Mouse (Mus musculus): ENCODE results near the gene Rps15. TPM values are rescaled to one million over a fixed set of nuclear protein-coding genes. Genes with fewer than 3 reads are reported as not detected.

Rps15 gene
- polyA plus RNA-seq, 1 experiment from 2014 or later, result 583 TPM

- no peaks in the 10 kb centered on the region for H3K9me3 ChIP-seq
- H3K4me2 ChIP-seq, result peak overlapping the region; percentile 98
- peak overlapping the region; percentile 69 for H3K4me3 ChIP-seq
- H3K4me1 ChIP-seq (replicated peaks), result peaks cover 89% of the 10 kb centered on the region
- ATAC-seq (ENCODE audit: low FRiP score), result peak; percentile 72
- WGBS, result 2% methylated on average over 26 of the region's 26 CpGs
- peak overlapping the region; percentile 99 for H3K9ac ChIP-seq
- peaks cover 33% of the 10 kb centered on the region for H3K36me3 ChIP-seq
- H3K27me3 ChIP-seq, result no peaks in the 10 kb centered on the region
- H3K27ac ChIP-seq, result peak overlapping the region; percentile 97
Observed at GRCm38 (mm10) chr10:80298571-80299281, 6.5 kb downstream of the Rps15 start.

- Histone ChIP-seq H3K4me3 (peak overlapping the region; percentile 69), H3K27me3 (no peaks in the 10 kb centered on the region), H3K4me1 (replicated peaks) (peaks cover 89% of the 10 kb centered on the region), H3K4me2 (peak overlapping the region; percentile 98), H3K9me3 (no peaks in the 10 kb centered on the region), H3K36me3 (peaks cover 33% of the 10 kb centered on the region), H3K9ac (peak overlapping the region; percentile 99), H3K27ac (peak overlapping the region; percentile 97)
- ATAC-seq (ENCODE audit: low FRiP score), result no peak
- WGBS, result 6% methylated on average over 12 of the region's 15 CpGs
Observed at GRCm38 (mm10) chr10:80299301-80299700, 7.0 kb downstream of the Rps15 start.

GRCm38 (mm10) chr10:80299824-80300223, 7.6 kb downstream of the Rps15 start:
- Histone ChIP-seq H3K27ac (peak overlapping the region; percentile 97), H3K36me3 (peaks cover 33% of the 10 kb centered on the region), H3K9ac (peak overlapping the region; percentile 99), H3K27me3 (no peaks in the 10 kb centered on the region), H3K4me3 (peak overlapping the region; percentile 69), H3K4me2 (peak overlapping the region; percentile 98), H3K4me1 (replicated peaks) (peaks cover 89% of the 10 kb centered on the region), H3K9me3 (no peaks in the 10 kb centered on the region)
- no peak for ATAC-seq (ENCODE audit: low FRiP score)
- 30% methylated on average over 10 of the region's 10 CpGs for WGBS

- Histone ChIP-seq H3K9me3 (no peaks in the 10 kb centered on the region), H3K27ac (peak overlapping the region; percentile 97), H3K9ac (peak overlapping the region; percentile 99), H3K4me2 (peak overlapping the region; percentile 98), H3K36me3 (peaks cover 39% of the 10 kb centered on the region), H3K4me1 (replicated peaks) (peaks cover 89% of the 10 kb centered on the region), H3K4me3 (peak overlapping the region; percentile 69), H3K27me3 (no peaks in the 10 kb centered on the region)
- peak; percentile 85 for ATAC-seq (ENCODE audit: low FRiP score)
- WGBS, result 6% methylated on average over 11 of the region's 11 CpGs
Observed at GRCm38 (mm10) chr10:80300672-80301181, 8.5 kb downstream of the Rps15 start.

- Histone ChIP-seq H3K27me3 (no peaks in the 10 kb centered on the region), H3K9ac (peak overlapping the region; percentile 99), H3K36me3 (peaks cover 46% of the 10 kb centered on the region), H3K27ac (peak overlapping the region; percentile 97), H3K4me3 (peak overlapping the region; percentile 69), H3K4me2 (peak overlapping the region; percentile 98), H3K4me1 (replicated peaks) (peaks cover 89% of the 10 kb centered on the region), H3K9me3 (no peaks in the 10 kb centered on the region)
- ATAC-seq (ENCODE audit: low FRiP score), result peak; percentile 15; the same call in 1 of the 2 replicates
- 55% methylated on average over 10 of the region's 10 CpGs for WGBS
Observed at GRCm38 (mm10) chr10:80301256-80302081, 9.2 kb downstream of the Rps15 start.

GRCm38 (mm10) chr10:80302082-80302355, 9.8 kb downstream of the Rps15 start:
- Histone ChIP-seq H3K4me2 (peak overlapping the region; percentile 98), H3K9ac (peak overlapping the region; percentile 99), H3K4me1 (replicated peaks) (peaks cover 86% of the 10 kb centered on the region), H3K27ac (peak overlapping the region; percentile 97), H3K36me3 (peaks cover 52% of the 10 kb centered on the region), H3K4me3 (peak overlapping the region; percentile 69), H3K27me3 (no peaks in the 10 kb centered on the region), H3K9me3 (no peaks in the 10 kb centered on the region)
- ATAC-seq (ENCODE audit: low FRiP score), result no peak
- 44% methylated on average over 5 of the region's 5 CpGs for WGBS

GRCm38 (mm10) chr10:80302471-80302881, 10.2 kb downstream of the Rps15 start:
- no peak; the same call in 1 of the 2 replicates for ATAC-seq (ENCODE audit: low FRiP score)
- 6% methylated on average over 9 of the region's 9 CpGs for WGBS
- Histone ChIP-seq H3K4me3 (peak overlapping the region; percentile 69), H3K36me3 (peaks cover 56% of the 10 kb centered on the region), H3K27me3 (no peaks in the 10 kb centered on the region), H3K4me2 (peak overlapping the region; percentile 98), H3K9me3 (no peaks in the 10 kb centered on the region), H3K9ac (peak overlapping the region; percentile 99), H3K4me1 (replicated peaks) (peaks cover 86% of the 10 kb centered on the region), H3K27ac (peak overlapping the region; percentile 97)

GRCm38 (mm10) chr10:80304458-80304857, 12.2 kb downstream of the Rps15 start:
- 32% methylated on average over 12 of the region's 12 CpGs for WGBS
- Histone ChIP-seq H3K36me3 (peaks cover 76% of the 10 kb centered on the region), H3K27ac (no peak overlapping the region), H3K4me2 (peak overlapping the region; percentile 46), H3K9me3 (no peaks in the 10 kb centered on the region), H3K9ac (peak overlapping the region; percentile 58), H3K27me3 (no peaks in the 10 kb centered on the region), H3K4me3 (peak overlapping the region; percentile 15), H3K4me1 (replicated peaks) (peaks cover 78% of the 10 kb centered on the region)
- ATAC-seq (ENCODE audit: low FRiP score), result no peak

- Histone ChIP-seq H3K4me1 (replicated peaks) (peaks cover 75% of the 10 kb centered on the region), H3K9me3 (no peaks in the 10 kb centered on the region), H3K27ac (no peak overlapping the region), H3K36me3 (peaks cover 80% of the 10 kb centered on the region), H3K4me3 (peak overlapping the region; percentile 15), H3K9ac (peak overlapping the region; percentile 58), H3K4me2 (peak overlapping the region; percentile 46), H3K27me3 (no peaks in the 10 kb centered on the region)
- no peak for ATAC-seq (ENCODE audit: low FRiP score)
- 25% methylated on average over 25 of the region's 25 CpGs for WGBS
Observed at GRCm38 (mm10) chr10:80304862-80305261, 12.6 kb downstream of the Rps15 start.

- Histone ChIP-seq H3K27me3 (peaks cover 3% of the 10 kb centered on the region; the same call in 1 of the 2 replicates), H3K4me2 (no peak overlapping the region), H3K9ac (no peak overlapping the region), H3K4me1 (replicated peaks) (peaks cover 59% of the 10 kb centered on the region), H3K9me3 (no peaks in the 10 kb centered on the region), H3K36me3 (peaks cover 100% of the 10 kb centered on the region), H3K27ac (no peak overlapping the region), H3K4me3 (no peak overlapping the region)
- ATAC-seq (ENCODE audit: low FRiP score), result no peak
- 88% methylated on average over 16 of the region's 16 CpGs for WGBS
Observed at GRCm38 (mm10) chr10:80311560-80311959, 19.3 kb downstream of the Rps15 start.

- Histone ChIP-seq H3K4me1 (replicated peaks) (peaks cover 61% of the 10 kb centered on the region), H3K36me3 (peaks cover 100% of the 10 kb centered on the region), H3K27me3 (peaks cover 3% of the 10 kb centered on the region; the same call in 1 of the 2 replicates), H3K4me2 (no peak overlapping the region), H3K4me3 (0 out of 2 replicates have a peak overlapping the region, but pooled peaks have one; percentile 4), H3K9me3 (no peaks in the 10 kb centered on the region), H3K27ac (no peak overlapping the region), H3K9ac (0 out of 2 replicates have a peak overlapping the region, but pooled peaks have one; percentile 5)
- WGBS, result 71% methylated on average over 54 of the region's 54 CpGs
- ATAC-seq (ENCODE audit: low FRiP score), result peak; percentile 7; the same call in 1 of the 2 replicates
Observed at GRCm38 (mm10) chr10:80312586-80313504, 20.6 kb downstream of the Rps15 start.
